Mouse (Mus musculus): ENCODE results near the gene Camk2d.

- no peak for TF ChIP-seq CTCF (IDR thresholded peaks at IDR 0.05; ENCODE audit: control insufficient read depth, insufficient read depth, low read length)
- no peak for TF ChIP-seq POLR2A (IDR thresholded peaks at IDR 0.05; ENCODE audit: borderline replicate concordance, control insufficient read depth, low read depth, low read length)
Observed at GRCm38 (mm10) chr3:126752978-126753377, 156.9 kb downstream of the Camk2d start.
